Mouse (Mus musculus): ENCODE results near the gene Ash1l.

GRCm38 (mm10) chr3:88906393-88907159 lies 43.8 kb upstream of the Ash1l start:
- TF ChIP-seq CTCF (IDR thresholded peaks at IDR 0.05) (no peak), EP300 (IDR thresholded peaks at IDR 0.05) (no peak)

Measured in lung, postnatal 0 days (tissue).